Mouse (Mus musculus) left cerebral cortex, postnatal 14 days (tissue): ENCODE results near the gene Grifin. TPM values are rescaled to one million over a fixed set of nuclear protein-coding genes. Genes with fewer than 3 reads are reported as not detected.

Experiments
- total RNA-seq, 2 experiments: library from RNA; stranded (reverse); gene quantifications; 2 replicates each; pipeline ENCODE4 v1.2.3; 2021

Grifin gene
- total RNA-seq, 2 experiments from 2014 or later: not detected

Other genes starting within 250 kb of the Grifin start
- gene Mad1l1, start 243.5 kb downstream of the Grifin start, total RNA-seq: 10 to 100 TPM; 18.9 to 19.4 TPM
- 1 to 10 TPM; 5.9 to 7.2 TPM for gene Nudt1, start 243.4 kb downstream of the Grifin start, total RNA-seq
- 10 to 100 TPM in 1 of 2 experiments, 1 to 10 TPM in 1; 9.7 to 11.2 TPM for gene Mrm2, start 233.2 kb downstream of the Grifin start, total RNA-seq
- gene Snx8, start 175.8 kb downstream of the Grifin start, total RNA-seq: 10 to 100 TPM; 15.7 to 18.8 TPM
- gene Eif3b, start 145.7 kb downstream of the Grifin start, total RNA-seq: 100 to 1,000 TPM; 108 to 109 TPM
- gene Gm4869, start 119.4 kb downstream of the Grifin start, total RNA-seq: not detected
- gene Chst12, start 59.5 kb downstream of the Grifin start, total RNA-seq: 10 to 100 TPM; 19.7 to 19.8 TPM
- gene Lfng, start 42.2 kb upstream of the Grifin start, total RNA-seq: 10 to 100 TPM; 18.8 to 28.4 TPM
- 100 to 1,000 TPM; 342 to 349 TPM for gene Ttyh3, start 84.0 kb upstream of the Grifin start, total RNA-seq
- gene Iqce, start 137.3 kb upstream of the Grifin start, total RNA-seq: 10 to 100 TPM; 49.0 to 63.8 TPM
- gene Brat1, start 139.9 kb upstream of the Grifin start, total RNA-seq: 10 to 100 TPM; 24.8 to 27.4 TPM
- 10 to 100 TPM; 17.4 to 20.5 TPM for gene Amz1, start 159.1 kb upstream of the Grifin start, total RNA-seq